Mouse (Mus musculus): ENCODE results near the gene Myo1f.
"Not testable (repeated sequence)": the region's sequence is repeated elsewhere in the genome, so short reads cannot be mapped to it uniquely, and the experiment has no call there.

Gene Myo1f

GRCm38 (mm10) chr17:33566182-33566581 is 10.7 kb downstream of the Myo1f start:
- in situ Hi-C loops (cut with MboI, MseI): no loop called here

DNA sequence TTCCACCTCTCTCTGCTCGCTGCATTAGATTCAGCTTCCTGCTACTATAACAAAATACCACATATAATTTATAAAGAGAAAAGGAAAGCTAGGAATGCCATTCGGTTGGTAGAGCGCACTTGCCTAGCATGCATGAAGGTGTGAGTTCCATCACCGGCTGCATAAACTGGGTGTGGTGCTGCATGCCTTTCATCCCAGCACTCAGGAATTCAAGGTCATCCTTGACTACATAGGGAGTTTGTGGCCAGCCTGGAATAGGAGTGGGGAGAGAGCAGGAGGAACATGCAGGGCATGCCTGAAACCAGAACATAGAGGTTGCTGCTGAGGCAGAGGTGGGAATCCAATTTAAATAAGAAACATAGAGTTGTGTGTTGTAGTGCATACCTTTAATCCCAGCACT is 28.6 kb downstream of the Myo1f start:
- in situ Hi-C loops (cut with MboI, MseI): no loop called here

- in situ Hi-C loops (cut with MboI, MseI): no loop called here
Observed at GRCm38 (mm10) chr17:33586011-33586410, 30.5 kb downstream of the Myo1f start.

- in situ Hi-C loops (cut with MboI, MseI): no loop called here
Observed at GRCm38 (mm10) chr17:33597271-33597670, 41.8 kb downstream of the Myo1f start.

DNA sequence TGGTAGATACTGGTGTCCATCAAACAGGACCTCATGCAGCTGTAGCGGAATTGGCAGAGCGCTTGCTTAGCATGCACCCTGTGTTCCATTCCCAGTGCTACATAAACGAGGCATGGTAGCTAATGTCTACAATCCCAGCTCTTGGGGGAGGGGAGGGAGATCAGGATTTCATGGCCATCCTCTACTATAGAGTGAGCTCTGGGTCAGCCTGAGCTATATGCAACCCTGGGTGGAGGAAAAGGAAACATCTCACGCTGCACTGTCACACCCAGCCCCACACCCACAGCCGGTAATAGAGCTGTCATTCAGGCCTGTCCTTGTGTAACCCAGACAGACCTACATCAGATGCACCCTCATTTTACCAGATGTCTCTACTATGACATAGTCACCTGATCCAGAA is 43.0 kb downstream of the Myo1f start:
- in situ Hi-C loops (cut with MboI, MseI): no loop called here

DNA sequence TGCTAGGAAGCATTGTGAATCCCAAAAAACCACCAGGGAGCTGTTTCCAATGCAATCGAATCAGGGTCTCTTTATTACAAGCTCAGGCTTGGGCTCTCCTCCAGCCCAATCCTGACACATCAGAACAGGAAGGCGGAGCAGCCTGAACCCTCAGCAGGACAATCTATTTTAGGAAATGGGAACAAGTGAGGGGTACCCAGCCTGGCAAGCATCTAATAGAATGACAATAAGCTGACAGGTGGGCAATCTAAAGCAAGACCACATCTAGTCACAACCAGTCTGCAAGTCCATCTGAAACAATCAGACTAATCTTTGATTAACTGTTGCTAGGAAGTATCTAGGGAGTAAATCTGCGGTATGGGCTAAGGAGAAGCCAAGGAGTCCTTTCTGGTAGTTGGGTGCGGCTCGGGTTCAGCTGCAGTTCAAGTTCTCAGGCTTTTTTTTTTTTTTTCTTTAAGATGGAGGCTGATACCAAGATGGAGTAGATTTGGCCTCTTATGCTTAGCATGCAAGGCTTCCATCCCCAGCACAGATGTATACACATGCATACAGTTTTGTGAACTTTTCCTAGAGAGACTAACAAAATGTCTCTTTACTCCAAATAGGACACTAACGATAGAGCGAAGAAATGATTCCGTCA is 44.4 kb downstream of the Myo1f start:
- in situ Hi-C loops (cut with MboI, MseI): no loop called here

DNA sequence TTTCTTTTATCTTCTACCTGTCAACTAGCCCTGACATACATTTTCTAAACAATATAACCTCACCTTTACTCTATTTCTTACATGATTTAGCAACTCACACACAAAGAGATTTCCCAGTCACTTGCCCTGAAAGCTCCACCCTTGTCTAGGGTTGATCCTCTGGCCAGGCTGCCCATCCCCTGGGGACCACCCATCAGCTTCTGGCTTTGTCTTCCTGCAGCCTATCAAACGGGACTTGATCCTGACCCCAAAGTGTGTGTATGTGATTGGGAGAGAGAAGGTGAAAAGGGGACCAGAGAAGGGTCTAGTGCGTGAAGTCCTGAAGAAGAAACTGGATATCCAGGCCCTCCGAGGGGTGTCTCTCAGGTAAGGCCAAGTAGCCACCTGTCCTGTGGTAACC is 45.3 kb downstream of the Myo1f start:
- in situ Hi-C loops (cut with MboI, MseI): no loop called here

- in situ Hi-C loops (cut with MboI, MseI): no loop called here
Observed at GRCm38 (mm10) chr17:33601947-33602346, 46.4 kb downstream of the Myo1f start.

DNA sequence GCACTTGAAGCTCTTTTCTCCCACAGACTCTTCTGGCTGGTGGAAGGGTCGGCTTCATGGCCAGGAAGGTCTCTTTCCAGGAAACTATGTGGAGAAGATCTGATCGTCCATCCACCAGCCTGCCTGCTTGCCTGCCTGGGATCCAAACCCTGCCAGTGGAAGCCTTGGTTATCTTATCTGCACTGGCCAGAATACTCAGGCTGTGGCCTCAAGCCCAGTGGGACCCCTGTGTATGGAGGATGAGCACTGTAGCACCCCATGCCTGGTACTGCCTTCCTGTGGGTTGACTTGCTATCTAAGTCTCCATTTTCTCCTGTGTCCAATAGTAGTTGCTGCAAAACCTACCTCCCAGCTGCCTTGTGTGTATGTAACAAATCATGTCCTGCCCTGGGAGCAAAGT is 51.8 kb downstream of the Myo1f start:
- in situ Hi-C loops (cut with MboI, MseI): no loop called here

DNA sequence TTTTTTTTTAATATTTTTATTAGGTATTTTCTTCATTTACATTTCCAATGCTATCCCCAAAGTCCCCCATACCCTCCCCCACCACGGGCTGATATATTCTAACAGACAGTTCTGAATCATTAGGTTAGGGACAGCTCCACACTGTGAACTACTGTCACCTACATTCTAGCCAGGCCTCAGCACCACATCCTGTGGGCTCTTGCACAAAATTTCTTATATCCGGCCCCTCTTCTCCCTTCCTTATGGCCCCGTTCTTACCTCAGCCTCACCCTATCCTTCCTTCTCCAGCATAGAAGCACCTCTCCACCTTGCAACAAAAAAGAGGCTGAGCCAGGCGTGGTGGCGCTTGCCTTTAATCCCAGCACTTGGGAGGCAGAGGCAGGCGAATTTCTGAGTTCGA is 55.0 kb downstream of the Myo1f start:
- in situ Hi-C loops (cut with MboI, MseI): no loop called here

DNA sequence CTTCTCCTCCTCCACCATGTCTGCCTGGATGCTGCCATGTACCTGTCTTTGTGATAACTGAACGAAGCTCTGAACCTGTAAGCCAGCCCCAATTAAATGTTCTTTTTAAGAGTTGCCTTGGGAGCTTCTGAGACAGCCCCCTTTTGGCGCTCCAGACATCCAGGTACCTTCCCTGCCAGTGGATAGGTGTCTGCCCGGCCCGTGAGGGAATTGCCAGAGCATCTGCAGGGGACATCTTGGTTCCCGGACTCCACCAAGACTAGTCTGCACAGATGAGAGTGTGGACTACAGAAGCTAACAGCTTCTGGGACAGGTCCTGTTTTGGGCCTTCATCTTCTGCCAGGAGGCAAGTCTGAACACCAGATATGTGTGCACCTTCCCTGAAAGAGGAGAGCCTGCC is 58.2 kb downstream of the Myo1f start:
- in situ Hi-C loops (cut with MboI, MseI): not testable (repeated sequence)

DNA sequence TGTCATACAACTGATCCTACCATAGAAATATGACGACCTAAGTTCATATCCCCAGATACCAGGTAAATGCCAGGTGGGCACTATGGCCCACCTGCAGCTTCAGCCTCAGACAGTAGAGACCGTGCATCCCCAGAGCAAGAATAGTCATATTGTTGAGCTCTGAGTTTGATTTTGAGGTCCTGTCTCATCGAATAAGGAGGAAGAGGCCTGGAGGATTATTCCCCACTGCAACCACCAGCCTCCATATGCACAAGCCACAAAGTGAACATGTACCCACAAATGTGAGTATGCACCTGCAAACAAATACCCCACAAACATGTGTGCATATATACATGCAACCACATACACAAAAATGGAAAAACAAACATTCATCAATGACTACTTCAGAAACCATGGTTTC is 71.8 kb downstream of the Myo1f start:
- in situ Hi-C loops (cut with MboI, MseI): no loop called here

DNA sequence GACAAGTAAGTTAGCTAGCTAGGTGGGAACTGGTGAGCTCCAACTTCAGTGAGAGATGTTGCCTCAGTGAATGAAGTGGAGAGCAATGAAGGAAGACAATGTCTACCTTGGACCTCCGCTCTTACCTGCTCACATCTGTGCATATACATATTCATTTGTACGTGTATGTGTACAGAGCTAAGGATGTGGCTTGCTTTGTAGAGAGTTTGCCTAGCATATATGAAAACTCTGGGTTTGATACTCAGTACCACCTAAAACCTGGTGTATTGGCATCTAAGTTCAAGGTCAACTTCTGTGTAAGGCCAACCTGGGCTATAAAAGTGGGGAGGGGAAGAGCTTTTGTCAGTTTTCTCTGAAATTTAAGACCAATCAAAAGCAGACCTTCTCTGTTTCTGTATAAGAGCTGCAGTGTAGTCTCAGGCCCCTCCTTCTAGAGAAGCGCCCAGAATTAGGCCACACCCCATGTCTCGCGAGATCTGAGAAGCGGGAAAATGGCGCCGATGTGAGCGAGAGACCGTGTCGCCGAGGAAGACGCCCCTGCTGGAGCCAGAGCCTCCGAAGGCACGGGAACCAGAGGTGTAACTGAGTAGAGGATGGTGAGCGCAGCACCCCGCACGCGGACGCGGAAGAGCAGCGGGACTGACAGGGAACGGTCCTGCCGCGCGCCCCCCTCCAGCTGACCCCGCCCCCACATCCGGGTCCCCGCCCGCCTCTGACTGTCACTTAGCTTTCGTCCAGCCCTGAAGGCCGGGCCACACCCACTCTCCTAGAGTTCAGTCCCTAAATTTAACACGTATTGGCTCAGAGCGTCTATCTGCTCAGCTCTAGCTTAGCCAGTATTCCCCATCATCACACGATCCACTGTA is 73.3 kb downstream of the Myo1f start, which contains the start of gene Zfp414:
Gene Zfp414 (plus strand): TSS at position 470 of the 866 bp plus-strand sequence.
- in situ Hi-C loops (cut with MboI, MseI): no loop called here

- in situ Hi-C loops (cut with MboI, MseI): no loop called here
Observed at GRCm38 (mm10) chr17:33629487-33630125, 74.1 kb downstream of the Myo1f start.

DNA sequence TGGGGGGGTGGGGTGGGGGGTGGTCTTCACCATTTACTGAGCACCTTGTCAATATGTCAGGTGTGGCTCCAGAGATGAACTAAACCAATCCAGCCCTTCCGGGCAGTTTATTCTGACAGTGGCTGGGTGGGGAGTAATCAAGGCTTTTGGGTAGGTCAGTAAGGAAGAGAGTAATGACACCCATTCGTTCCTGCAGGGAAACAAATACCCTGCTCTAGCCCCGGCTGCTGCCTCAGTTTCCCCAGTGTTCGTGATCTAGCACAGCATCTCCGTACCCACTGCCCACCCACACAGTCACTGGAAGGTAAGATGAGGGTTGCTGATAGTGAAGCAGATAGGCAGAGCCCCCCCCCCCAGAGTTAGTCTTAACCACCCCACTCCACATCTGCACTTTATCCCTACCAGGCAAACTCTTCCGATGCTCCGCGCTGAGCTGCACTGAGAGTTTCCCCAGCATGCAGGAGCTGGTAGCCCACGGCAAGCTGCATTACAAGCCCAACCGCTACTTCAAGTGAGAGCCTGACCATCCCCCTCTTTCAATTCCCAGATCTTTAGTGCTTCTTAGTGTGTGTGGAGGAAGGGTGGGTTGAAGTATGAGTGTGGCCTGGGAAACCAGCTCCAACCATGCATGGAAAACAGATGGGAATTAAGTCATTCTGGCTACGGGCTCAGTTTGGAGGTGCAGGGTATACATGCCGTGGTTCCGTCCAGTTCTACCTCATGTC is 74.8 kb downstream of the Myo1f start:
- in situ Hi-C loops (cut with MboI, MseI): no loop called here

- in situ Hi-C loops (cut with MboI, MseI): no loop called here
Observed at GRCm38 (mm10) chr17:33631236-33631635, 75.7 kb downstream of the Myo1f start.

DNA sequence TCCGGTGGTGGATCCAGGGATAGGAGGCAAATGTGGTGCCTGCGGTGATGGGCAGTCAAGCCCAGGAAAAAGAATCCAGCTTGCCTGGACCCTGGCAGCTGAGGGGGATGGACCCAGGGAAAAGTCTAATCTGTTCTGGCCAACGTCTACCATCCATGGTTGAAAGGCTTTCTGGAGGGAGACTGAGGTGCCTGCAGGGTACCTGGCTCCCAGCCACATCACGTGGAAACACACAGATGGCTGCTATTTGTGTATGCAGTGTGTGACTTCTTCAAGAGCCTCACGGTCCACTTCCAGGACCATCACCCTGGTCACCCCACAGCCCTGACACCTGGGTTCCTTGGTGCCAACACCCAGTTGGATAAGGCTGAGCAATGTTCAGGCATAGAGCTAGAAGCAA is 76.3 kb downstream of the Myo1f start:
- in situ Hi-C loops (cut with MboI, MseI): no loop called here

DNA sequence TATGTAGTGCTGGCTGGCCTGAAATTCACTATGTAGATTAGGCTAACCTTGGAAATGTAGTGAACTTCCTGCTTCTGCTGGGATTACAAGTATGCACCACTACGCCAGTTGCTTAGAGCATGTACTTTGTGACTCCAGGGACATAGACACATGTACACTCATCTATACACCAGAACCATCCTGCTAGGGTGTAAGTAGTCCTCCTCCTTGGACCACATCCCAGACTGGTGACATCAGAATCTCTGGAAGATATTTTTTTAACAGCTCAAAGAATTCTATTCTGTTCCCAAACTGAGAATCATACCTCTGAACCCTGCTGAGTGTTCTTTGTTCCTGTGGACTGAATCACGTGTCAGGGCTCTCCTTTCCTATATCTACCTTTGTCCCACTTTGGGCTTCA is 81.5 kb downstream of the Myo1f start:
- in situ Hi-C loops (cut with MboI, MseI): no loop called here

DNA sequence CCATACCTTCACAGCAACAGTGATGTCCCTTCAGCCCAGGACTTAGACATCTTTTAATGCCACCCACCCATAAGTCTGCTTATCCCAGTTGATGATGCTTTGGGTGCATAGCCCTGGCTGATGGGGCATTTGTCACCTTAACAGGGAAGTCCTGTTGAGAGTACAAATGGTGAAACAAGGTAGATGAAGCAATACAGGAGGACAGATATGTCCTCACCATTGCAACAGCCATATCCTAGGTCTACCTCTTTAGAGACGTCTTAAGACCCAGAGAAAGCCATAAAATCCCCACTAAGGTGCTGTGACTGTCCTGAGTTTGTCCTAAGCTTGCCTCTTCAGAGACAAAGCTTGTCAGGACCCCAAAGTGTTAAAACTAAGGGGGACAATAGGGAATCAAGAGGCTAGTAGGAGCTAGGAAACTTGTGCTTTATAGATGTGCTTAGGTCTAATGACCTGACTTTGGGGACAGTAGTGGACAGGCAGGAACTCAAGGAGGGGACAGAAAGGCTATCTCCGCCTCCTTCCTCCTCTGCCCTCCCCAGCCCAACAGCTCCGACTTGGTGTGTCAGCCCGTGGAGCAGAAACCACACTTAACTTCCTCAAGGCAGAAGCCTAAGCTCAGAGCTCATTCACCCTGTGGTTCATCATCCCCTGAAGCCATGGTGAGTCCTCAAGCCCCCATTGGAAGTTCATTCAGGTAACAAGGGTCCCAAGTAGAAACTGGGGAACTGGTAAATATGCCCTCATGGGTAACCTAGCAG is 82.2 kb downstream of the Myo1f start, which contains the start of gene Pram1:
Gene Pram1 (plus strand): TSS at position 541 of the 761 bp plus-strand sequence.
- in situ Hi-C loops (cut with MboI, MseI): no loop called here

GRCm38 (mm10) chr17:33639743-33640142 is 84.2 kb downstream of the Myo1f start:
- in situ Hi-C loops (cut with MboI, MseI): no loop called here

GRCm38 (mm10) chr17:33644068-33644467 is 88.6 kb downstream of the Myo1f start:
- in situ Hi-C loops (cut with MboI, MseI): no loop called here

All from T-helper 1 cell (primary cell).